Mouse (Mus musculus): ENCODE measurements around the gene Rundc3a. TPM values are rescaled to one million over a fixed set of nuclear protein-coding genes. Genes with fewer than 3 reads are reported as not detected.

Rundc3a gene
- polyA plus RNA-seq, 1 experiment from 2014 or later = 7.0 TPM

GRCm38 (mm10) chr11:102371926-102372685 lies 21.1 kb upstream of the Rundc3a start:
- DNase-seq (ENCODE audit: low spot score) = no peak
- no peak for TF ChIP-seq CTCF (IDR thresholded peaks at IDR 0.05; ENCODE audit: low read depth)
- Histone ChIP-seq H3K9ac (ENCODE audit: low read depth, low read length) (no peak overlapping the region), H3K4me1 (replicated peaks; ENCODE audit: insufficient read depth, low read length) (peaks cover 18% of the 10 kb centered on the region; the same call in 1 of the 2 replicates), H3K4me3 (replicated peaks; ENCODE audit: low read depth, low read length) (no peak overlapping the region), H3K36me3 (ENCODE audit: insufficient read depth, low read length) (no peaks in the 10 kb centered on the region), H3K4me2 (ENCODE audit: low read length) (no peak overlapping the region), H3K27ac (no peak overlapping the region), H3K9me3 (replicated peaks; ENCODE audit: low read length) (no peaks in the 10 kb centered on the region), H3K27me3 (ENCODE audit: insufficient read depth, low read length) (no peaks in the 10 kb centered on the region)
- 80% methylated on average over 12 of the region's 12 CpGs for WGBS
- no peak for ATAC-seq (replicated peaks; ENCODE audit: low FRiP score, low read depth)

DNA sequence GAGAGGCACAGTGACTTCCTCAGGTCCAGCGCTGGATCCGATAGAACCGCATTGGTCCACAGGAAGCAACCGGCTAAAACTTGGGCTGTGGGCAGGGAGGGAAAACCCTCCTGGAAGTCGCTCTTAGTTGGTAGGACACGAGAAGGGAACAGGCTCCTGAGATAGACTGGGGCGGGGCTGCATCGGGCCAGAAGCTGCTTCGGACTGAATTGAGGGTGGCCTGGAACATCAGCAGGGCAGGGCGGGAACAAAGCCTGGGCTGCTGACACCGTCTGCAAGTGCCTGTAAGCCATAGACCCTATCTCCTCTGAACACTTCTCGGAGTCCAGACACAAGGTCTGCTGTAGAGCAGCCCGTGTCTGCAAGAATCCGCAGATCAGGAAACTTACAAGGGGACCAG lies 20.3 kb upstream of the Rundc3a start:
- no peak for TF ChIP-seq CTCF (IDR thresholded peaks at IDR 0.05; ENCODE audit: low read depth)
- no peak overlapping the region for H3K4me2 ChIP-seq (ENCODE audit: low read length)
- H3K27ac ChIP-seq = no peak overlapping the region
- no peaks in the 10 kb centered on the region for H3K36me3 ChIP-seq (ENCODE audit: insufficient read depth, low read length)
- DNase-seq (ENCODE audit: low spot score) (no peak), ATAC-seq (replicated peaks; ENCODE audit: low FRiP score, low read depth) (no peak)
- H3K4me3 ChIP-seq (replicated peaks; ENCODE audit: low read depth, low read length) = no peak overlapping the region
- no peaks in the 10 kb centered on the region for H3K27me3 ChIP-seq (ENCODE audit: insufficient read depth, low read length)
- H3K9me3 ChIP-seq (replicated peaks; ENCODE audit: low read length) = no peaks in the 10 kb centered on the region
- no peak overlapping the region for H3K9ac ChIP-seq (ENCODE audit: low read depth, low read length)
- WGBS = 40% methylated on average over 14 of the region's 14 CpGs
- H3K4me1 ChIP-seq (replicated peaks; ENCODE audit: insufficient read depth, low read length) = peaks cover 18% of the 10 kb centered on the region; the same call in 1 of the 2 replicates

DNA sequence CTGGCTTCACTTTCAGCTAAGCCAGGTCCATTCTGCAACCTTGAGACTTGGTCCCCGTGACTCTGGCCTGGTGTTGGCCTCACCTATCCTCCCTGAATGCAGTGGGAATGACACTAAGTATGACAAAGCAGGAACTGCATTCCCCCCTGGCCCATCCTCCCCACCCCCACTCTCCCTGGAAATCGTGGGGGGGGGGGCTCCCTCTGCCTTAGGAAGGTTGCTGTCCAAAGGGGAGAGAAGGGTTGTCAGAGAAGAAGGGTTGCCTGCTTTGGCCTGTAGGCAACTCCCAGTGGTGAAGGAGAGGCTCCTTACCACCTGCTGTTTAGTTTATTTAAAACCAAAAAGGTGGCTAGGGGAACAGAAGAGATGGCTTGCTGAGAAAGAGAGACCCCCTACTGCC lies 19.6 kb upstream of the Rundc3a start:
- Histone ChIP-seq H3K9ac (ENCODE audit: low read depth, low read length) (no peak overlapping the region), H3K4me2 (ENCODE audit: low read length) (no peak overlapping the region), H3K4me3 (replicated peaks; ENCODE audit: low read depth, low read length) (no peak overlapping the region), H3K27ac (no peak overlapping the region), H3K4me1 (replicated peaks; ENCODE audit: insufficient read depth, low read length) (peaks cover 18% of the 10 kb centered on the region; the same call in 1 of the 2 replicates), H3K9me3 (replicated peaks; ENCODE audit: low read length) (no peaks in the 10 kb centered on the region), H3K27me3 (ENCODE audit: insufficient read depth, low read length) (no peaks in the 10 kb centered on the region), H3K36me3 (ENCODE audit: insufficient read depth, low read length) (no peaks in the 10 kb centered on the region)
- TF ChIP-seq CTCF (IDR thresholded peaks at IDR 0.05; ENCODE audit: low read depth) = no peak
- DNase-seq (ENCODE audit: low spot score) (no peak), ATAC-seq (replicated peaks; ENCODE audit: low FRiP score, low read depth) (no peak)
- WGBS = 38% methylated on average over 2 of the region's 2 CpGs

DNA sequence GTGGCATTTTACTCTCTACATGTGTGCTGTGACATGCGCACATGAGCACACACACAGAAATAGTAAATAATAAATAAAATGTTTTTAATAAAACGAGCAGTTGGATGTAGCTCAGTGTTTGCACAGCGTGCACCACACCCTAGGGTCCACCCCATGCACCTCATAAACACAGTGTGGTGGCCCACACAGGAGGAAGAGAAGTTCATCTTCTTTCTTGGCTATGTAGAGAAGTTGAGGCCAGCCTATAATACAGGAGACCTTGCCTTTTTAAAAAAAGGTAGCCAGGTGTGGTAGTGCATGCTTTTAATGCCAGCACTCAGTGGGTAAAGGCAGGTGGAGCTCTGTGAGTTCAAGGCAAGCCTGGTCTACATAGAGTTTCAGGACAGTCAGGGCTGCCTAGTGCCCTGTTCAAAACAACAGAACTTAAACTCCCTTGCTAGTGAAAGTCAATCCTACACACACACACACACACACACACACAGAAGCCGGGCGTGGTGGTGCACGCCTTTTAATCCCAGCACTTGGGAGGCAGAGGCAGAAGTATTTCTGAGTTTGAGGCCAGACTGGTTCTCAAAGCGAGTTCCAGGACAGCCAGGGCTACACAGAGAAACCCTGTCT lies 19.0 kb upstream of the Rundc3a start:
- WGBS = 84% methylated on average over 7 of the region's 7 CpGs
- Histone ChIP-seq H3K4me3 (replicated peaks; ENCODE audit: low read depth, low read length) (no peak overlapping the region), H3K27ac (no peak overlapping the region), H3K4me1 (replicated peaks; ENCODE audit: insufficient read depth, low read length) (peaks cover 15% of the 10 kb centered on the region; the same call in 1 of the 2 replicates), H3K36me3 (ENCODE audit: insufficient read depth, low read length) (no peaks in the 10 kb centered on the region), H3K27me3 (ENCODE audit: insufficient read depth, low read length) (no peaks in the 10 kb centered on the region), H3K4me2 (ENCODE audit: low read length) (no peak overlapping the region), H3K9ac (ENCODE audit: low read depth, low read length) (no peak overlapping the region), H3K9me3 (replicated peaks; ENCODE audit: low read length) (no peaks in the 10 kb centered on the region)
- DNase-seq (ENCODE audit: low spot score) = no peak
- no peak for TF ChIP-seq CTCF (IDR thresholded peaks at IDR 0.05; ENCODE audit: low read depth)
- ATAC-seq (replicated peaks; ENCODE audit: low FRiP score, low read depth) = no peak

GRCm38 (mm10) chr11:102375196-102376173 lies 17.7 kb upstream of the Rundc3a start:
- Histone ChIP-seq H3K4me1 (replicated peaks; ENCODE audit: insufficient read depth, low read length) (peaks cover 14% of the 10 kb centered on the region; the same call in 1 of the 2 replicates), H3K9me3 (replicated peaks; ENCODE audit: low read length) (no peaks in the 10 kb centered on the region), H3K4me2 (ENCODE audit: low read length) (peak overlapping the region; percentile 36), H3K4me3 (replicated peaks; ENCODE audit: low read depth, low read length) (peak overlapping the region; percentile 6; the same call in 1 of the 2 replicates), H3K27ac (peak overlapping the region; percentile 55), H3K27me3 (ENCODE audit: insufficient read depth, low read length) (no peaks in the 10 kb centered on the region), H3K36me3 (ENCODE audit: insufficient read depth, low read length) (no peaks in the 10 kb centered on the region), H3K9ac (ENCODE audit: low read depth, low read length) (no peak overlapping the region)
- WGBS = 5% methylated on average over 23 of the region's 23 CpGs
- TF ChIP-seq CTCF (IDR thresholded peaks at IDR 0.05; ENCODE audit: low read depth) = no peak
- ATAC-seq (replicated peaks; ENCODE audit: low FRiP score, low read depth) (peak; percentile 83), DNase-seq (ENCODE audit: low spot score) (peak; percentile 69)

Data from kidney, postnatal 0 days (tissue).